Mouse (Mus musculus): ENCODE results near the gene Olfr1326-ps1. TPM values are rescaled to one million over a fixed set of nuclear protein-coding genes. Genes with fewer than 3 reads are reported as not detected.

The Olfr1326-ps1 gene
- polyA plus RNA-seq (2015; fragmentation: Nextera tagmentation; extraction: Ambion mirVana) = not detected in 2 replicates

DNA sequence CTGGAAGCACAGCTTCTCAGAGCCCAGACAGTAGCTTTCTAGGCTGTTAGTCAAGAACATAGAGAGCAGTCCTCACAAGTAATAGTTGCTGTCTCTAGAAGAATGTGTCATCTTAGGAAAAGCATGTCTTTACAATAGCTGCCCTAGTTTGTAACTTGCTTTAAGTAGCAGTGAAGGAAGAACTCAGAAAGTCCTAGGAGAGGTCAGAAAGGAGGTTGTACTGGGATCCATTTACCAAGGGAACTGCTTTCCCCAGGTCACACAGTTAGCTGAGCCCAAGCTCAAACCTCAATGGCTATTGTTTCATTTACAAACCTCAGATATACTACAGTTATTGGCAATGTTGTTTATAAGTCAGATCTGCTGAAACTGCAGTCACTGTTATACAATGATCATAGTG, at the start of gene Olfr1326-ps1:
Gene Olfr1326-ps1 (minus strand): TSS at position 101 of the 400 bp plus-strand sequence.
- no peak for DNase-seq (ENCODE audit: low spot score)

DNA sequence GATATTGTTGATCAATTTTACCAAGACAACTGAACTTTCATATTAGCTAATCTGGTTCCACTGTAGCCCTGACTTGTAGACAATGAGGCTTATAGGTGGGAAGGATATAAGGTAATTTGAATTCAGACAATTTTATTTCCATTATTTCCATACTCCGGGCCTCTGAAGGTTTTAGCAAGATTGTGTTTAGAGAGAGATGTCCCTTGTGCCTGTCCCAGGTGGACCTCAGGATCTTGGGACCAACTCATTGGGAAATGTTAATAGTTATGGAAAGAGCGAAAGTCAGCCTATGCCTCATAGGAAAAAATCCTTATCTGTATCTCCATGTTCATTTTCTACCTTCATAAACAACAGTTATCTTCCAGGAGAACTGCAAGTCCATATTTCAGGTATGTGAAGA, 17.7 kb upstream of the Olfr1326-ps1 start, which contains the start of gene Olfr1325:
Gene Olfr1325 (plus strand): TSS at position 301 of the 400 bp plus-strand sequence.
- DNase-seq (ENCODE audit: low spot score) = no peak

Other genes with a start within 250 kb of the Olfr1326-ps1 start
- gene Plxna3, start 245.8 kb downstream of the Olfr1326-ps1 start, polyA plus RNA-seq (2015; fragmentation: Nextera tagmentation; extraction: Ambion mirVana) = 0.83 and 0.96 TPM in 2 replicates
- gene Lage3, start 221.3 kb downstream of the Olfr1326-ps1 start, polyA plus RNA-seq (2015; fragmentation: Nextera tagmentation; extraction: Ambion mirVana) = 123 and 138 TPM in 2 replicates
- gene Ubl4a, start 201.7 kb downstream of the Olfr1326-ps1 start, polyA plus RNA-seq (2015; fragmentation: Nextera tagmentation; extraction: Ambion mirVana) = 58.7 and 63.1 TPM in 2 replicates
- 19.8 and 20.1 TPM in 2 replicates for gene Slc10a3, start 201.5 kb downstream of the Olfr1326-ps1 start, polyA plus RNA-seq (2015; fragmentation: Nextera tagmentation; extraction: Ambion mirVana)
- 22.7 and 23.2 TPM in 2 replicates for gene Fam3a, start 181.6 kb downstream of the Olfr1326-ps1 start, polyA plus RNA-seq (2015; fragmentation: Nextera tagmentation; extraction: Ambion mirVana)
- 22.7 and 25.1 TPM in 2 replicates for gene Ikbkg, start 181.6 kb downstream of the Olfr1326-ps1 start, polyA plus RNA-seq (2015; fragmentation: Nextera tagmentation; extraction: Ambion mirVana)
- 38.7 and 43.8 TPM in 2 replicates for gene G6pdx, start 145.7 kb downstream of the Olfr1326-ps1 start, polyA plus RNA-seq (2015; fragmentation: Nextera tagmentation; extraction: Ambion mirVana)
- gene Gm6880, start 93.5 kb downstream of the Olfr1326-ps1 start, polyA plus RNA-seq (2015; fragmentation: Nextera tagmentation; extraction: Ambion mirVana) = not detected in 2 replicates
- gene Olfr1325, start 17.8 kb upstream of the Olfr1326-ps1 start, polyA plus RNA-seq (2015; fragmentation: Nextera tagmentation; extraction: Ambion mirVana) = not detected in 2 replicates
- gene Gm5640, start 70.7 kb upstream of the Olfr1326-ps1 start, polyA plus RNA-seq (2015; fragmentation: Nextera tagmentation; extraction: Ambion mirVana) = 0.13 and 0.14 TPM in 2 replicates
- gene Gm6890, start 166.0 kb upstream of the Olfr1326-ps1 start, polyA plus RNA-seq (2015; fragmentation: Nextera tagmentation; extraction: Ambion mirVana) = not detected in 2 replicates